Mouse (Mus musculus): ENCODE measurements around the gene Nbr1. TPM values are rescaled to one million over a fixed set of nuclear protein-coding genes. Genes with fewer than 3 reads are reported as not detected.

Nbr1 gene
- total and polyA plus RNA-seq, 3 experiments, result 38.6 to 52.3 TPM; not detected in 1

- Histone ChIP-seq H3K9ac (ENCODE audit: control insufficient read depth, low read depth, low read length, poor library complexity, severe bottlenecking) (no peak overlapping the region), H3K27me3 (ENCODE audit: control insufficient read depth in 1 of 2, insufficient read depth in 2 of 2, low read length in 2 of 2) (no peaks in the 10 kb centered on the region), H3K36me3 (ENCODE audit: control insufficient read depth in 1 of 2, insufficient read depth in 2 of 2, low read length in 2 of 2) (peaks cover 0 to 8% of the 10 kb centered on the region in 2 experiments; a peak in 2 of 4 replicates), H3K9me3 (replicated peaks; ENCODE audit: insufficient read depth, low read length) (no peaks in the 10 kb centered on the region), H3K79me2 (ENCODE audit: control insufficient read depth, insufficient read depth, low read length, poor library complexity) (peaks cover 4% of the 10 kb centered on the region; the same call in 1 of the 2 replicates), H3K4me1 (ENCODE audit: control insufficient read depth in 1 of 2, insufficient read depth in 2 of 2, low read length in 2 of 2) (peaks cover 2% of the 10 kb centered on the region in 2 experiments; a peak in 2 of 4 replicates), H3K27ac (ENCODE audit: control insufficient read depth, low read depth, low read length) (no peak overlapping the region), H3K4me3 (ENCODE audit: control insufficient read depth in 1 of 2, insufficient read depth in 1 of 2, low read depth in 2 of 2, low read length in 2 of 2) (no peak overlapping the region)
- no peak for DNase-seq (ENCODE audit: low read depth, low spot score)
- TF ChIP-seq ZKSCAN1 (IDR thresholded peaks at IDR 0.05; ENCODE audit: low read depth, low read length) (no peak), RCOR1 (IDR thresholded peaks at IDR 0.05; ENCODE audit: low read depth, low read length) (no peak), GATA1 (IDR thresholded peaks at IDR 0.05; ENCODE audit: low read depth, low read length) (no peak), TCF12 (IDR thresholded peaks at IDR 0.05; ENCODE audit: low read depth, low read length) (no peak), MAX (IDR thresholded peaks at IDR 0.05; ENCODE audit: low read length) (no peak), MAZ (IDR thresholded peaks at IDR 0.05; ENCODE audit: low read depth, low read length) (no peak), POLR2AphosphoS5 (IDR thresholded peaks at IDR 0.05; ENCODE audit: borderline replicate concordance, low read depth, low read length) (no peak), SIN3A (IDR thresholded peaks at IDR 0.05; ENCODE audit: low read length) (no peak), RAD21 (IDR thresholded peaks at IDR 0.05; ENCODE audit: low read depth, low read length) (no peak), CHD1 (IDR thresholded peaks at IDR 0.05; ENCODE audit: low read depth, low read length) (no peak), USF1 (IDR thresholded peaks at IDR 0.05; ENCODE audit: low read depth, low read length) (no peak), JUND (IDR thresholded peaks at IDR 0.05; ENCODE audit: low read depth, low read length) (no peak), ZNF384 (IDR thresholded peaks at IDR 0.05; ENCODE audit: low read depth, low read length) (no peak), CHD2 (IDR thresholded peaks at IDR 0.05; ENCODE audit: low read length) (no peak), ETS1 (IDR thresholded peaks at IDR 0.05; ENCODE audit: low read depth, low read length) (no peak)
These were observed 7.8 kb upstream of the Nbr1 start for GRCm38 (mm10) chr11:101544132-101544531.

DNA sequence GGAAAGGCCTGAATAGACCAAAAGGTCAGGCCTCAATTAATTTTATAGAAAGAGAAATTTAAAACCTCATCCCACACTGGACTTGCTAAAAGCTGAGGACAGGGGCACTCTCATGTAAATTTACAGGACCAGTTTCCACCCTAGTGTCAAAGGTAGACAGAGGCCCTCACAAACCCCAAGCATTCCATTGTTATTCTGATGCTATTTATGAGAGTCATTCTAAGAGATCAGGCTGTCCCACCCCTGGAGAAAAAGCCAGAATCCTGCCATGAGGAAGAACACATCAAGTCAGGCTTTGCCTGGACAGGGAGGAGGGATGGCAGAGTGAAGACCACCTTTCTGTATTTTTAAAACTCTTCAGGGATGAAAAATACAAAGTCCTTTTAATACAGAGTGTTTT is 3.4 kb upstream of the Nbr1 start:
- peaks cover 5 to 13% of the 10 kb centered on the region in 2 experiments for H3K36me3 ChIP-seq (ENCODE audit: control insufficient read depth in 1 of 2, insufficient read depth in 2 of 2, low read length in 2 of 2)
- H3K79me2 ChIP-seq (ENCODE audit: control insufficient read depth, insufficient read depth, low read length, poor library complexity), result peaks cover 30% of the 10 kb centered on the region
- DNase-seq (ENCODE audit: low read depth, low spot score), result no peak
- peaks cover 0 to 7% of the 10 kb centered on the region in 2 experiments; a peak in 2 of 4 replicates for H3K4me1 ChIP-seq (ENCODE audit: control insufficient read depth in 1 of 2, insufficient read depth in 2 of 2, low read length in 2 of 2)
- H3K27me3 ChIP-seq (ENCODE audit: control insufficient read depth in 1 of 2, insufficient read depth in 2 of 2, low read length in 2 of 2), result no peaks in the 10 kb centered on the region
- H3K9ac ChIP-seq (ENCODE audit: control insufficient read depth, low read depth, low read length, poor library complexity, severe bottlenecking), result no peak overlapping the region
- no peaks in the 10 kb centered on the region for H3K9me3 ChIP-seq (replicated peaks; ENCODE audit: insufficient read depth, low read length)
- no peak overlapping the region for H3K27ac ChIP-seq (ENCODE audit: control insufficient read depth, low read depth, low read length)
- H3K4me3 ChIP-seq (ENCODE audit: control insufficient read depth in 1 of 2, insufficient read depth in 1 of 2, low read depth in 2 of 2, low read length in 2 of 2), result no peak overlapping the region
- TF ChIP-seq RCOR1 (IDR thresholded peaks at IDR 0.05; ENCODE audit: low read depth, low read length) (no peak), E2F4 (IDR thresholded peaks at IDR 0.05; ENCODE audit: borderline replicate concordance, low read depth, low read length) (no peak), GATA1 (IDR thresholded peaks at IDR 0.05; ENCODE audit: low read depth, low read length) (no peak), USF1 (IDR thresholded peaks at IDR 0.05; ENCODE audit: low read depth, low read length) (no peak), MAFK (IDR thresholded peaks at IDR 0.05; ENCODE audit: borderline replicate concordance, low read depth, low read length) (no peak), ZMIZ1 (IDR thresholded peaks at IDR 0.05; ENCODE audit: low read depth, low read length) (no peak), MAX (IDR thresholded peaks at IDR 0.05; ENCODE audit: low read length) (no peak), TBP (IDR thresholded peaks at IDR 0.05; ENCODE audit: low read depth, low read length) (no peak), MYB (IDR thresholded peaks at IDR 0.05; ENCODE audit: low read depth, low read length) (no peak), ZC3H11A (IDR thresholded peaks at IDR 0.05; ENCODE audit: low read depth, low read length) (no peak), GABPA (IDR thresholded peaks at IDR 0.05; ENCODE audit: low read depth, low read length) (no peak)
